Mouse (Mus musculus) monocyte, adult 59 days (primary cell): ENCODE data around the gene Gm21891. TPM values are rescaled to one million over a fixed set of nuclear protein-coding genes. Genes with fewer than 3 reads are reported as not detected.

Experiments
- total RNA-seq, 2 experiments: library from RNA; stranded (reverse); gene quantifications; one replicate each; pipeline ENCODE4 v1.2.4; 2023

The Gm21891 gene
- not detected for total RNA-seq

GRCm38 (mm10) chrY:13133392-13133791 is at the start of gene Gm21891:
Gene Gm21891, minus strand, starts transcription at chrY:13133492.

GRCm38 (mm10) chrY:13161668-13162067 is 28.4 kb upstream of the Gm21891 start, which contains the start of gene Gm21425:
Gene Gm21425, plus strand, starts transcription at chrY:13161968.

Other genes starting within 250 kb of the Gm21891 start
- gene Gm20807, start 90.6 kb downstream of the Gm21891 start, total RNA-seq = not detected
- gene Gm21425, start 28.5 kb upstream of the Gm21891 start, total RNA-seq = not detected
- gene Gm21828, start 90.4 kb upstream of the Gm21891 start, total RNA-seq = not detected
- gene Gm21440, start 118.9 kb upstream of the Gm21891 start, total RNA-seq = not detected
- not detected for gene Gm21454, start 119.0 kb upstream of the Gm21891 start, total RNA-seq
- not detected for gene Gm21725, start 215.6 kb upstream of the Gm21891 start, total RNA-seq